Mouse (Mus musculus) brain, embryonic 14.5 days (tissue): ENCODE measurements at regions not wholly inside any gene's neighbourhood (a gene's known extent, or its start where the extent isn't known, plus 50 kb on each side); places are given as distances from the start of the nearest gene placed in this dataset.

Experiments used
- CTCF ChIP-seq: fragments of 200-500 bp; IDR thresholded peaks from 2 replicates; pipeline ENCODE4 v1.5.1; 2012; ENCODE audit warnings: inconsistent platforms, mild to moderate bottlenecking, moderate library complexity, borderline replicate concordance; ENCODE audit not compliant: insufficient read depth, insufficient read length; ENCODE audit errors: extremely low read depth
- POLR2A ChIP-seq: fragments of 200-500 bp; IDR thresholded peaks from 2 replicates; pipeline ENCODE4 v1.6.1; 2012; ENCODE audit warnings: mild to moderate bottlenecking, inconsistent platforms, borderline replicate concordance; ENCODE audit not compliant: poor library complexity, insufficient read depth, insufficient read length, severe bottlenecking; ENCODE audit errors: extremely low read depth

DNA sequence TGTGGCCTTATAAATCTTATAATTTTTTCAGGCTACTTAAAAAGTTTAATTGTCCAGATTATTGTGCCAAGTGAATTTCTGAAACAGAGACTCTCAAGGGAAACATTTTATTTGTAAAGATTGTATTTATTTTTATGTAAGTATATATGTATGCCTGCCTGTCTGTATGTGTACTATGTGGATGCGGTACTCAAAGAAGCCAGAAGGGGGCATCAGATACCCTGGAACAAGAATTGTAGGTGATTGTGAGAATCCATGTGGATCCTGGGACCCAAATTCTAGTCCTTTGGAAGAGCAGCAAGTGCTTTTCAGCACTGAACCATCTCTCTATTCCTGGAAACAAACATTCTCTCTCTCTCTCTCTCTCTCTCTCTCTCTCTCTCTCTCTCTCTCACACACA is 107.6 kb upstream of the Kctd3 start:
- TF ChIP-seq CTCF (no peak), POLR2A (no peak)
